Mouse (Mus musculus) MEL (cell line): Measurements from ENCODE around the gene Fam69a. TPM values are rescaled to one million over a fixed set of nuclear protein-coding genes. Genes with fewer than 3 reads are reported as not detected.

Experiments used
- DNase-seq: peaks from one replicate; pipeline ENCODE4 v3.0.0; 2011; ENCODE audit warnings: low read depth, low spot score
- H3K27ac ChIP-seq: 2 replicates; pipeline ENCODE4 v1.5.1; 2012; ENCODE audit warnings: low read depth, mild to moderate bottlenecking, control low read depth, low read length, moderate library complexity; ENCODE audit not compliant: control insufficient read depth
- H3K27me3 ChIP-seq, 2 experiments: fragments of 150-350 bp in 1 of 2; sonication (generic) in 1 of 2; 2 replicates each; pipeline ENCODE4 v1.6.1; 2012; ENCODE audit warnings: low read length in 2 of 2, mild to moderate bottlenecking in 2 of 2, improper control_type of control experiment in 1 of 2, moderate library complexity in 1 of 2; ENCODE audit not compliant: insufficient read depth in 2 of 2, control insufficient read depth in 1 of 2
- H3K36me3 ChIP-seq, 2 experiments: 2 replicates each; pipeline ENCODE4 v1.6.1; 2012 to 2014; ENCODE audit warnings: low read length in 2 of 2, improper control_type of control experiment in 1 of 2, inconsistent platforms in 1 of 2, mild to moderate bottlenecking in 1 of 2; ENCODE audit not compliant: insufficient read depth in 2 of 2, control insufficient read depth in 1 of 2
- H3K4me1 ChIP-seq, 2 experiments: fragments of 150-350 bp in 1 of 2; sonication (generic) in 1 of 2; 2 replicates each; pipeline ENCODE4 v1.6.1; 2012; ENCODE audit warnings: low read length in 2 of 2, improper control_type of control experiment in 1 of 2, mild to moderate bottlenecking in 1 of 2; ENCODE audit not compliant: insufficient read depth in 2 of 2, control insufficient read depth in 1 of 2
- H3K4me3 ChIP-seq, 2 experiments: fragments of 150-350 bp in 1 of 2; sonication (generic) in 1 of 2; 2 replicates each; pipeline ENCODE4 v1.5.1; 2012; ENCODE audit warnings: low read depth in 2 of 2, low read length in 2 of 2, mild to moderate bottlenecking in 2 of 2, moderate library complexity in 2 of 2, control low read depth in 1 of 2, improper control_type of control experiment in 1 of 2; ENCODE audit not compliant: control insufficient read depth in 1 of 2, insufficient read depth in 1 of 2
- H3K79me2 ChIP-seq: 2 replicates; pipeline ENCODE4 v1.6.1; 2012; ENCODE audit warnings: mild to moderate bottlenecking, low read length, moderate library complexity; ENCODE audit not compliant: control insufficient read depth, poor library complexity, insufficient read depth
- H3K9ac ChIP-seq: 2 replicates; pipeline ENCODE4 v1.6.1; 2012; ENCODE audit warnings: low read depth, mild to moderate bottlenecking, control low read depth, low read length, moderate library complexity; ENCODE audit not compliant: control insufficient read depth, poor library complexity, severe bottlenecking
- H3K9me3 ChIP-seq: fragments of 150-350 bp; sonication (generic); replicated peaks from 2 replicates; pipeline ENCODE4 v1.6.1; 2012; ENCODE audit warnings: mild to moderate bottlenecking, low read length, improper control_type of control experiment, moderate library complexity; ENCODE audit not compliant: insufficient read depth
- CHD1 ChIP-seq: IDR thresholded peaks from 2 replicates; pipeline ENCODE4 v1.6.1; 2012; ENCODE audit warnings: low read depth, mild to moderate bottlenecking, inconsistent platforms, low read length, improper control_type of control experiment
- CHD2 ChIP-seq: IDR thresholded peaks from 2 replicates; pipeline ENCODE4 v1.6.1; 2011; ENCODE audit warnings: low read length, improper control_type of control experiment
- CTCF ChIP-seq, 3 experiments: IDR thresholded peaks in 2 of 3; conservative IDR thresholded peaks in 1 of 3; 2 replicates each; pipeline ENCODE4 v1.5.1; 2011 to 2012; ENCODE audit warnings: low read length in 3 of 3, low read depth in 2 of 3, mild to moderate bottlenecking in 2 of 3, improper control_type of control experiment in 1 of 3, inconsistent platforms in 1 of 3, mixed read lengths in 1 of 3, moderate library complexity in 1 of 3; ENCODE audit not compliant: control insufficient read depth in 1 of 3, insufficient read depth in 1 of 3, poor library complexity in 1 of 3, severe bottlenecking in 1 of 3
- ELF1 ChIP-seq: IDR thresholded peaks from 2 replicates; pipeline ENCODE4 v1.6.1; 2014; ENCODE audit warnings: low read depth, mild to moderate bottlenecking, inconsistent platforms, low read length, improper control_type of control experiment, moderate library complexity
- EP300 ChIP-seq, 2 experiments: IDR thresholded peaks; 2 replicates each; pipeline ENCODE4 v1.6.1; 2011; ENCODE audit warnings: improper control_type of control experiment in 2 of 2, low read length in 2 of 2, low read depth in 1 of 2, mild to moderate bottlenecking in 1 of 2
- GABPA ChIP-seq: IDR thresholded peaks from 2 replicates; pipeline ENCODE4 v1.6.1; 2012; ENCODE audit warnings: low read depth, mild to moderate bottlenecking, inconsistent platforms, low read length, improper control_type of control experiment, moderate library complexity
- MAFK ChIP-seq: IDR thresholded peaks from 2 replicates; pipeline ENCODE4 v1.6.1; 2011; ENCODE audit warnings: low read depth, mild to moderate bottlenecking, low read length, improper control_type of control experiment, borderline replicate concordance
- MAX ChIP-seq: IDR thresholded peaks from 2 replicates; pipeline ENCODE4 v1.6.1; 2011; ENCODE audit warnings: low read length, improper control_type of control experiment
- MAZ ChIP-seq: IDR thresholded peaks from 2 replicates; pipeline ENCODE4 v1.6.1; 2012; ENCODE audit warnings: low read depth, mild to moderate bottlenecking, inconsistent platforms, low read length, improper control_type of control experiment
- MXI1 ChIP-seq: IDR thresholded peaks from 2 replicates; pipeline ENCODE4 v1.6.1; 2011; ENCODE audit warnings: mild to moderate bottlenecking, low read depth, low read length, improper control_type of control experiment
- MYB ChIP-seq: IDR thresholded peaks from 2 replicates; pipeline ENCODE4 v1.6.1; 2011; ENCODE audit warnings: mild to moderate bottlenecking, low read depth, low read length, improper control_type of control experiment
- NRF1 ChIP-seq: IDR thresholded peaks from 2 replicates; pipeline ENCODE4 v1.6.1; 2014; ENCODE audit warnings: low read depth, mild to moderate bottlenecking, inconsistent platforms, low read length, improper control_type of control experiment, moderate library complexity; ENCODE audit not compliant: poor library complexity, insufficient read depth, severe bottlenecking
- POLR2AphosphoS5 ChIP-seq: IDR thresholded peaks from 2 replicates; pipeline ENCODE4 v1.6.1; 2012; ENCODE audit warnings: low read depth, borderline replicate concordance, mild to moderate bottlenecking, inconsistent platforms, low read length, moderate library complexity, mixed read lengths
- RAD21 ChIP-seq: IDR thresholded peaks from 2 replicates; pipeline ENCODE4 v1.6.1; 2011; ENCODE audit warnings: mild to moderate bottlenecking, low read depth, low read length, improper control_type of control experiment
- RCOR1 ChIP-seq: IDR thresholded peaks from 2 replicates; pipeline ENCODE4 v1.6.1; 2012; ENCODE audit warnings: low read depth, mild to moderate bottlenecking, inconsistent platforms, low read length, improper control_type of control experiment
- SMC3 ChIP-seq: IDR thresholded peaks from 2 replicates; pipeline ENCODE4 v1.6.1; 2011; ENCODE audit warnings: low read depth, low read length, improper control_type of control experiment
- TAL1 ChIP-seq: IDR thresholded peaks from 2 replicates; pipeline ENCODE4 v1.6.1; 2012; ENCODE audit warnings: mild to moderate bottlenecking, inconsistent platforms, low read length, moderate library complexity, mixed read lengths
- TCF12 ChIP-seq: IDR thresholded peaks from 2 replicates; pipeline ENCODE4 v1.6.1; 2014; ENCODE audit warnings: low read depth, mild to moderate bottlenecking, inconsistent platforms, low read length, improper control_type of control experiment, moderate library complexity
- UBTF ChIP-seq: IDR thresholded peaks from 2 replicates; pipeline ENCODE4 v1.6.1; 2012; ENCODE audit warnings: low read depth, mild to moderate bottlenecking, inconsistent platforms, low read length, improper control_type of control experiment, moderate library complexity, borderline replicate concordance; ENCODE audit not compliant: insufficient read depth
- USF1 ChIP-seq: IDR thresholded peaks from 2 replicates; pipeline ENCODE4 v1.6.1; 2014; ENCODE audit warnings: low read depth, mild to moderate bottlenecking, inconsistent platforms, low read length, improper control_type of control experiment, moderate library complexity
- USF2 ChIP-seq, 2 experiments: IDR thresholded peaks; 2 replicates each; pipeline ENCODE4 v1.6.1; 2011 to 2012; ENCODE audit warnings: improper control_type of control experiment in 2 of 2, low read length in 2 of 2, borderline replicate concordance in 1 of 2, inconsistent platforms in 1 of 2, low read depth in 1 of 2, mild to moderate bottlenecking in 1 of 2; ENCODE audit not compliant: insufficient read depth in 1 of 2
- polyA plus RNA-seq, 2 experiments: library from polyadenylated mRNA; stranded (reverse) in 1 of 2; unstranded in 1 of 2; fragments of >175 nt in 1 of 2; fragments of >200 nt in 1 of 2; gene quantifications; 2 replicates each; pipeline versions ENCODE4 v1.2.1 to v1.2.4; 2012; ENCODE audit warnings: low replicate concordance in 2 of 2, low read depth in 1 of 2; ENCODE audit not compliant: insufficient read length in 2 of 2, insufficient read depth in 1 of 2, missing spikeins in 1 of 2
- total RNA-seq: library from RNA; depleted of rRNA; stranded (reverse); fragments of 300-350 nt; gene quantifications from 2 replicates; pipeline ENCODE4 v1.2.3, GENCODE M21; 2012

The Fam69a gene
- total and polyA plus RNA-seq, 3 experiments, result 8.5 to 10.6 TPM; not detected in 1

GRCm38 (mm10) chr5:108021346-108021745, 34.5 kb upstream of the Fam69a start (continued):
- TF ChIP-seq UBTF, result no peak
- no peak for TF ChIP-seq MAFK
- TF ChIP-seq, all 39 proteins: peak for 0

GRCm38 (mm10) chr5:108019367-108019766, 32.5 kb upstream of the Fam69a start:
- H3K79me2 ChIP-seq, result no peaks in the 10 kb centered on the region
- DNase-seq, result peak; percentile 36

GRCm38 (mm10) chr5:108017232-108017631, 30.3 kb upstream of the Fam69a start:
- TF ChIP-seq CHD2 (no peak), NRF1 (no peak), EP300 (IDR thresholded peaks at IDR 0.05; ENCODE audit: low read depth in 1 of 2, low read length in 2 of 2) (no peak), GABPA (no peak), POLR2AphosphoS5 (no peak)
- TF ChIP-seq, all 39 proteins: peak for 0
- no peak overlapping the region for H3K9ac ChIP-seq
- H3K4me1 ChIP-seq, result no peaks in the 10 kb centered on the region; a peak in 1 of 4 replicates
- peaks cover 0 to 9% of the 10 kb centered on the region in 2 experiments; a peak in 2 of 4 replicates for H3K36me3 ChIP-seq
- no peaks in the 10 kb centered on the region for H3K79me2 ChIP-seq
- no peak overlapping the region for H3K27ac ChIP-seq
- H3K4me3 ChIP-seq, result no peak overlapping the region
- H3K9me3 ChIP-seq, result no peaks in the 10 kb centered on the region
- H3K27me3 ChIP-seq, result no peaks in the 10 kb centered on the region
- DNase-seq, result no peak

More at GRCm38 (mm10) chr5:108019367-108019766, 32.5 kb upstream of the Fam69a start:
- no peak overlapping the region for H3K27ac ChIP-seq
- H3K9me3 ChIP-seq, result no peaks in the 10 kb centered on the region
- H3K27me3 ChIP-seq, result no peaks in the 10 kb centered on the region
- H3K9ac ChIP-seq, result no peak overlapping the region
- TF ChIP-seq MYB, result no peak
- TF ChIP-seq MAX, result no peak
- TF ChIP-seq USF1, result peak; percentile 64
- TF ChIP-seq MXI1, result no peak
- no peak for TF ChIP-seq ELF1
- TF ChIP-seq TCF12, result no peak
- peak in 1 of 3 experiments; percentile 44; a peak in 2 of 6 replicates for TF ChIP-seq CTCF (IDR thresholded peaks at IDR 0.05 in 2 of 3, conservative IDR thresholded peaks at IDR 0.05 in 1 of 3; ENCODE audit: control insufficient read depth in 1 of 3, insufficient read depth in 1 of 3, low read depth in 2 of 3, low read length in 3 of 3, poor library complexity in 1 of 3, severe bottlenecking in 1 of 3)
- TF ChIP-seq GABPA, result no peak
- TF ChIP-seq RAD21, result peak; percentile 7; the same call in 1 of the 2 replicates
- peak; percentile 29; the same call in 1 of the 2 replicates for TF ChIP-seq SMC3
- TF ChIP-seq CHD2, result no peak
- TF ChIP-seq TAL1, result no peak
- TF ChIP-seq RCOR1, result no peak
- no peak for TF ChIP-seq USF2 (IDR thresholded peaks at IDR 0.05; ENCODE audit: borderline replicate concordance in 1 of 2, insufficient read depth in 1 of 2, low read depth in 1 of 2, low read length in 2 of 2)
- no peak for TF ChIP-seq MAZ
- no peak for TF ChIP-seq CHD1
- TF ChIP-seq, all 39 proteins: peak for 4
- Histone ChIP-seq H3K4me3 (no peak overlapping the region), H3K4me1 (no peaks in the 10 kb centered on the region; a peak in 1 of 4 replicates), H3K36me3 (peaks cover 0 to 8% of the 10 kb centered on the region in 2 experiments; a peak in 2 of 4 replicates)
